Mouse (Mus musculus) kidney, adult 9 months (tissue): ENCODE results near the gene Pten.
A peak's percentile ranks its signal among the peaks of the same experiment; 100 is the strongest.
"Not testable (repeated sequence)": the region's sequence is repeated elsewhere in the genome, so short reads cannot be mapped to it uniquely, and the experiment has no call there.

ENCODE experiments used
- DNase-seq: peaks from one replicate; pipeline ENCODE4 v3.0.0; 2022

Gene Pten

DNA sequence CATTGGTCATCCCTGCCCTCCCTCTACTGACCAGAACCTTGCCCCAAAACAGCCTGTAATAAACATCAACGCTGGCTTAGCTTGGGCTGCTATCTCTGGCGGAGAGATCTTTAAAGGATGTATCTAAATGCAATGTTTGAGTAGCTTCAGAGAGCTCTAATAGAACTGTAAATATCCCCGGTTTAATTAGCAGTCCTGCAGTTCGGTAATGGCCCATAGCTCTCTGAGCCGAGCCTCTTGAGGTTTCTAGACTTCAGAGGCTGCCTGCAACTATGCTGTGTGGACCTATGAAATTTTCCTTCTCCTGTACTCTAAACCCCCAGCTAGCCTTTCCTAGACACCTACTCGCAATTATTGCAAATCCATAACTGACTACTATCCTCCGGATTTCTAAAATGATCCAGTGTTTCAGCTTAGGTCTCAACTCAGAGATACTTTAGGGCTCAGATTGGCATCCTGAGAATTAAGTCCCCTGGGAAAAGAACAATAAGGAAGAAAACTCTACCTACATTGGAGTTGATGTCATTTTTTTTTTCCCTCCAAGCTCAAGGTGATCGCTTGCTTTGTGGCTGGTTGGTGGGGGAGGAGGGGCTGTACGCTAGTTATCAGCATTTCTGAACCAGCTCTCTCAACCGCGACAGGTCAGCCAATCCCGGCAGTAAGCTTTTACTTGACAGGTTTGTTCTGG is 2.0 kb upstream of the Pten start:
- DNase-seq, result peak; percentile 21

DNA sequence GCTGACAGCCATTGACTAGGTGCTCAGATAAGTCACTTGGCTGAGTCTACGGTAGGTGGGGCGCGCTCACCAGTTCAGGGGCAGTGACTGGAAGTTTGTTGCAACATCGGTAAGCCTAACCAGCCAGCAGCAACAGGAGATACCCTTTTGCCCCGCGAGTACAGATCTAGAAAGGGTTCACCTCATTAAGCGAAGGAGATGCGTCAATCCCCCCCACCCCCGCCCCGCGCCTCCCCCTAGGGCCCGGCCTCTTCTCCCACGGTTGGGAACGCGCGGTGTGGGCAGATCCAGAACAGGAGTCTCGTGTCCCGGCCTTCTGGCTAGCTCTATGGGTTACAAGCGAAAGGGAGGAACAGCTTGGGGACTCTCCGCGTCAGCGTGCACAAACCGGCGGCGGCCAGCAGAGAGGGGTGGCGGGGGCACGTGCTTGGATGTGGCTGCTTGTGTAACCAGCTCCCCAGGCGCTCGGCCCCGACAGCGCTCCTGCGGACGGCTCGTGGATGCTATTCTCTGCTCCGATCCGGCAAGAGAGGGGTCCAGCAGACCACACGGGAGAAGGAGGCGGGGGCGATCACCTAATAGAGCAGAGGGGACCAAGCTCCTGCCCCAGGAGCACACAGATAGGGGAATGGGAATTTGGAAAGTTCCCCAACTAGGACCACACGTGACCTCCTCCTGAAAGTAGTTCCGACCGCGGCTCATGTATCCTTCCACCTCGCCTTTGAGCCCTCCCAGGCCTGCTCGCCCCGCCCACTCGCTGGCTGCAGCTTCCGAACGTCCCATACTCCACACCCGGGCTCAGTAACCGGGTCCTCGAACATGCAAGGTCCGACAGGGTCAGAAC is 1.3 kb upstream of the Pten start:
- DNase-seq, result peak; percentile 98

DNA sequence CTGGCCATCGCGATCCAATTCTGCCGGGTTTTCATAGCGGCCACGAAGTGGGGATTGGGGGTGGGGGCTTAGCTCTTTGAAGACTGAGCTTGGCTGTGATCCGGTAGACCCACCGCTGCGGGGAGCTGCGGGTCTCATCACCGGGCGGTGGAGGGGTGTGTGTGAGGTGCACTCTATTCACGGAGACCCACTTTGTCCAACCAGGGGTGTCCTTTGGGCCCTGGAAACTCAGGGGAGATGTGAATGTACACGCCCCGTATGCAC is 729 bp upstream of the Pten start:
- DNase-seq, result no peak

DNA sequence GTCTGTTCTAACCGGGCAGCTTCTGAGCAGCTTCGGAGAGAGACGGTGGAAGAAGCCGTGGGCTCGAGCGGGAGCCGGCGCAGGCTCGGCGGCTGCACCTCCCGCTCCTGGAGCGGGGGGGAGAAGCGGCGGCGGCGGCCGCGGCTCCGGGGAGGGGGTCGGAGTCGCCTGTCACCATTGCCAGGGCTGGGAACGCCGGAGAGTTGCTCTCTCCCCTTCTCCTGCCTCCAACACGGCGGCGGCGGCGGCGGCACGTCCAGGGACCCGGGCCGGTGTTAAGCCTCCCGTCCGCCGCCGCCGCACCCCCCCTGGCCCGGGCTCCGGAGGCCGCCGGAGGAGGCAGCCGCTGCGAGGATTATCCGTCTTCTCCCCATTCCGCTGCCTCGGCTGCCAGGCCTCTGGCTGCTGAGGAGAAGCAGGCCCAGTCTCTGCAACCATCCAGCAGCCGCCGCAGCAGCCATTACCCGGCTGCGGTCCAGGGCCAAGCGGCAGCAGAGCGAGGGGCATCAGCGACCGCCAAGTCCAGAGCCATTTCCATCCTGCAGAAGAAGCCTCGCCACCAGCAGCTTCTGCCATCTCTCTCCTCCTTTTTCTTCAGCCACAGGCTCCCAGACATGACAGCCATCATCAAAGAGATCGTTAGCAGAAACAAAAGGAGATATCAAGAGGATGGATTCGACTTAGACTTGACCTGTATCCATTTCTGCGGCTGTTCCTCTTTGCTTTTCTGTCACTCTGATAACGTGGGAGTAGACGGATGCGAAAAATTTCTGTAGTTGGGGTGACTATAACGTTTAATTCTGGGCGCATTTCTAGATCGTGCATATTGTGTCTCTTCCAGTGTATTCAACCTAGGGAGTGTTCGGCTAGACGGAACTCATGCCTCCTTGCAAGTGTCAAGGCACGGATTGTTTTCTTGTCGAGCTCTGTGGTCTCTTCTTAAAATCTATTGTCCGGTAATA is 815 bp downstream of the Pten start:
- peak; percentile 48 for DNase-seq

DNA sequence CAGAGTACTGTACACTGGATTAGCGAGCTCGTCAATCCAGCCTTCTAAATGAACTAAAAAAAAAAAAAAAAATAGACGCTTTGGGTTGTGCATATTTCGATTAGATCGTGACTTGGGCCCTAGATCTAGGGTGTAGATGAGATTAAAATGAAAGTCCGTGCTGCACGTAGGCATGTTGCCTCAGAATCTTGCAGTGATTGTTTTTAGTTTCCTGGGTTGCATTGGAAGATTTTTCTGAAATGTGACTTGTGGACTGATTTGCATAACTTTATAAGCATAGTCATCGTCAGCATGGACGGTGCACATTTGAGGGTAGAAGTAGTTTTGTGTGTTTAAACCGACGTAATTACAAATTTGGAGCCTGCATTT is 1.5 kb downstream of the Pten start:
- no peak for DNase-seq

DNA sequence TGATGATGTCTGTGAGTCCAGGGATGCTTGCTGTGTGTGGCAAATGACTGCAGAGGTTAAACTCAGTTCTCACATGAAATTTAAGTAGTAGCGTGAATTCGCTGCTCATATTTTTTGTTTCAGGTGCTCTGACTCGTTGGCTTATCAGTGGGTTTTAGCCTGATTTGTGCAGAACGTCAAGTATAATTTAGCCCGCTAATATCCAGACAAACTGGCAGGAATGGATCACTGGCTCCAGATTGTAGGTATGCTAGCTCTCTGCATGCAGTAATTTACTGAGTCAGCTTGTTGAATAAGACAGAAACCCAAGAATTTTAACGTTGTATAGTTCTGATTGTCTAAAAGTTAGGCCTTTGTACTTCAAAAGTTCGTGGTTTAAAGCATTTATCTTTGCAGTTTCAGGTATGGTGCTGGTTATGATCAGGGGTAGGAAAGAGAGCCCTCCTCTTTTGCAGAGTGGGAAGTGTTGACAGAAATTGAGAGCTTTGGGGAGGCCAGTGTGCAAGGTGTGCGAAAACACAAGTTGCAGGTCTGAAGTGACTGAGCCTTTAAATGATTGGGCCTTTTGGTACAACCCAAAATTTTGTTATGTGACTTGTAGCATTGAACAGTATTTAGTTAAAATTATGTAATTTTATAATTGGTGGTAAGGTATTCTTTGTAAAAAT is 2.2 kb downstream of the Pten start:
- peak; percentile 20 for DNase-seq

DNA sequence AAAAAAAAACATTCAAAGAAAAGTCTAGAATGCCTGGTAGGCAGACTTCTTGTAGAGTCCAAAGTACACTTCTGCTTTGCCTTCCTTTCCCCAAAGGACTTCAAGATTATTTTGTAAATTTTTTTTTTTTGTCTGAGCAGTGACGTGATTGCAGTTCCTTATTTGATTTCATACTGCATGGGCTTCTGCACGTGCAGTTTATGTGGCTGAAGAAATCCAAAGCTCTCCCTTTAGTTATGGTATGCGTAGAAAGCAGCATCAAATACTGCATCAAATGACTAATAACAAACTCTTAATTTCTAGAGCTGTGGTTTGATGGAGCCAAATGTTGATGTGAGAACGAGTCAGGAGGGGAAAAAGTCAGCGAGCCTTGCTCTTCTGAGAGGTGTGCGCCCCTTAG is 3.2 kb downstream of the Pten start:
- peak; percentile 33 for DNase-seq

DNA sequence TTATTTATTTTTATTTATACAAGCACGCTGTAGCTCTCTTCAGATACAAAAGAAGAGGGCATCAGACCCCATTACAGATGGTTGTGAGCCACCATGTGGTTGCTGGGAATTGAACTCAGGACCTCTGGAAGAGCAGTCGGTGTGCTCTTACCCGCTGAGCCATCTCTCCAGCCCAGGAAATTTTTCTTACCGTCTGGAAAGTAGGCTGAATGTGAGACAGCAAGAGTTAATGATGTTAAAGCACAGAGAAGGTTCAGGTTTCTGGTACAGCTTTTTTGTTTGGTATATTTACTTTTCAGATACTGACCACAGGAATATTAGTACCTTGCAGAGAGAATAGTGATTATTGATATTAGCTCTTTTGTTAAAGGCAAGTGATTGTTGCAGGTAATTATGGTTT is 3.9 kb downstream of the Pten start:
- DNase-seq, result no peak

DNA sequence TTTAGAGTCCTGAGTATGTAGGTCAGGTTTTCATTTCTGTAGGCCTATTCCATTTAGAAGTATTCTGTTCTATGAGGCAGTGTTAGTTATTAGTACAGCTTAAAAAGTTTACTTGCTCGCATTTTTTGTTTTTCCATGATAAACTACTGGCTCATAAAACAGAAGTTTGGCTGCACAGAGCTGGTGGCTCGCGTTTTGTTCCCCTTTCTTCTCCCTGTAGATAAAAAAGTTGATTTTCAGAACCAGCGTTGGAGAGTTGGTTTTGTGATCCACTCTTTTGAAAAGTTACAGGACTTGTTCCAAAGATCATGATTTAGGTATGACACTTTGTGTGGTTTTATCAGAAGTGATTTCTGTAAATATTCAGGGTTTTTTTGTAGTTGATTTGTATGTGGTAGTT is 5.2 kb downstream of the Pten start:
- DNase-seq, result no peak

DNA sequence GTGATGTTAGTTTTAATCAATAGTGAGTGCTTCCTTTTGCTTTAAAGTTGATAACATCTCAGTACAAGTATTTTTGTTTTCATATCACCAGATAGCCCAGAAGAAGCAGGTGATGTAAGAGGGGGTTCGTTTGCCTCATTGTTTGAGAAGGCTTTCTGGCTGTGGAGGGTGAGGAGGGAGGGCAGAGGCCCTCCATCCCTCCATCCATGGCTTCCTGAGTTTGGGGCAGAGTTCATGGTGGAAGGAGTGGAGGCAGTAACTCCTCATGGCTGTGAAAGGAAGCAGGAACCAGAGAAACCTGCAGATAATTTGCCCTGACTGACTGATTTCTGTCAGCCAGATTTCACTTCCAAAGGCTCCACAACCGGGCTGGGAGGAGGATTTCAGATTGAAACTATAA is 21.1 kb downstream of the Pten start:
- DNase-seq, result no peak

DNA sequence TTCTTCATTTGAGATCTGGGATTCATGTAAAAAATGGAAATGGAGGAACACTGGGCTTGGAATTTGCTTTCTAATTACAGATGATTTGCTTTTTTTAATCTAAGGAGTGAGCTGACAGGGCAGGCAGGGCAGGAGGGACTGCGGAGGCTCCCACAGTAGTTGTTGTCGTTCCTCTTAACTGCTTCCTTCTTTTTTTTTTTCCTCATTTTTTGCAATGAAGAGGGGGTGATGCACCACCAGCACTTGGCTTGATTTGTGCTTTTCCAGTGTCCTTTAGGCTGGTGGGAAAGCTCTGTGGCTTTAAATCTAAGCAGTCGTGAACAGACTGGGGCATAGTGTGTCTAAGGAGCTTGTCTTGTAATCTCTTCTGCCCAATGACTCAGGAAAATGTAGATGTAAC is 21.8 kb downstream of the Pten start:
- no peak for DNase-seq

DNA sequence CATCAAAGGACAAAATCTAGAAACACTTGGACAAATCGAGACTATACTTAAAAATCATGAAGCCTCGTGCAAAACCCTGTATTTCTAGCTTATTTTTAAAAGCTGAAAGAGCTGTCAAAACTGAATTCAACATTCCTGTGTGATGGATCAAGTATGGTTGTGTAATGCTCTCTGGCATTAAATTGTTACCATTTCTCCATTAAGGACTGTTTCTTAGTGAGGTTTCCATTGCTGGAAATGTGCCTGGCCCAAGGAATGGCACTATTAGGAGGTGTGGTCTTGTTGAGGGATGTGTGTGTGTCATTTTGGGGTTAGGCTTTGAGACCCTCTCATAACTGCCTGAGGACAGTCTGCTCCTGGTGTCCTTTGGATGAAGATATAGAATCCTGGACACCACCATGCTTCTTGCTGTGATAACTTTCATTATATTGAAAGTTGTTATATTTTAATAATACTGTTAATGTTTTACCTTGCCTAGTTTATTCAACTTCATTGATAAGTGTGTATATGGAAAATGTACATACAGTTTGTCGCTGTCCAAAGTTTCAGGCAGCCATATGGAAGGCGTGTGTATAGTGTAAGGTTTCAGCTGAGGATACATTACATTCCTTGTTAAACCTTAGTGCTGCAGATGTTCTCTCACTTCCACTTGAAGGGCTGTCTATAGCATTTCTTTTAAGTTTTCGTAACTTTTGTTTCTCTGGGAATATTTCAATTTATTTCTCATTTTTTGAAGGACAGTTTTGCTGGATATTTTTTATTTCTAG is 24.2 kb downstream of the Pten start:
- no peak for DNase-seq

DNA sequence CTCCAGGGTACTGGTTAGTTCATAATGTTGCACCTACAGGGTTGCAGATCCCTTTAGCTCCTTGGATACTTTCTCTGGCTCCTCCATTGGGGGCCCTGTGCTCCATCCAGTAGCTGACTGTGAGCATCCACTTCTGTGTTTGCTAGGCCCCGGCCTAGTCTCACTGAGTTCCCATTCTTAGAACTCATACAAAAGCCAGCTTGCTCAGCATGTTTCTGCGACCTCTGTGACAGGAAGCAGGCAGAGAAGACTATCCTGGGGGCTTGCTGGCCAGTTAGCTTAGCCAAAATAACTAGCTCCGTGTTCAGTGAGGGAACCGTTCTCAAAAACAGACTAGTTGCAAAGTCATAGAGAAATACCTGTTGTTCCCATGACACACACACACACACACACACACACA is 30.1 kb downstream of the Pten start:
- DNase-seq, result not testable (repeated sequence)

DNA sequence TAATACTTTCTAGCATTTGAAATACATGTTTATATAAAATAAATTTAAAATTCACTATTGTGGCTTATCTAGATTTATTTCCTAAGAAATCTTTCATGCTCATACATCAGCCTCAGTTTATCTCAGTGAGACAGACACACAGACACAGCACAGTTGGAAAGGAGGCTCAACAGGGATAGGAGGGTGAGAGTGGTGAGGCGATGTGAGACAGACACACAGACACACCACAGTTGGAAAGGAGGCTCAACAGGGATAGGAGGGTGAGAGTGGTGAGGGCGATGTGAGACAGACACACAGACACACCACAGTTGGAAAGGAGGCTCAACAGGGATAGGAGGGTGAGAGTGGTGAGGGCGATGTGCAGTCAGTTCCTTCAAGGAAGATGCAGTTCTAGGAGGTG is 30.7 kb downstream of the Pten start:
- DNase-seq, result not testable (repeated sequence)

DNA sequence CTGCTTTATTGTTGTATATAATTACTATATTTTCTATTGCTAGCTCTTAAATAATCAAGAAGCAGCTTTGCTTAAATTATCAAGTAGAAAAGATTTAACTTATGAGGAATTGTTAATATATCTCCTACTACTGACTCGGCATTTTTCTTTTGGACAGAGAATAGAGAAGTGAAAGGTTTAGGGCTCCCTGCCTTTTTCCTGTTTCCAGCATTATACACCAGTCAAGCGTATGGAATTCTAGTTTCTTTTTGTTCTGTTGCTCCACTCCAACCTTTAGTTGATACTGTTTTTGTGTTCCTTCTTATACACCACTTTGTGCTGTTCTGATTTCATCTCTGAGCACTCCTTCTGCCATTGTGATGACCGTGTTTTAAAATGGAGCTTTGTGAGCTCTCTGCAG is 32.2 kb downstream of the Pten start:
- DNase-seq, result no peak

DNA sequence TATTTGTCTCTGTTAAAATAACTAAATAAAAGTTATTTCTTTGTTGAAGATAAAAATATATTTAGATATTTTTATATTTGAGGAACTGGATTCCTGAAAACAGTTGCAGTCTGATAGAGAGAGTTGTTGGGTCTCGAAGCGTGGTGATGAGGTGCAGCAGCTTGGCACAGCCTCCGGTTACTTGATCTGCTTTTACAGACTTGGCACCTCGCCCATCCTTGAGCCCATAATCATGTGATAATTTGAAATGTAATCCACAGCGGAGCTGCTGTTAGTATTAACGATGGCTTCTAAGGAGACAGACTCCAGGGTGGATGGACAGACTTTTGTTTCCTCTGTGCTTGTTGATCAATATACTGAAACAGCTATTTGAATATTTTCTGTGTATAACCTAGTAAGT is 35.3 kb downstream of the Pten start:
- DNase-seq, result peak; percentile 86

DNA sequence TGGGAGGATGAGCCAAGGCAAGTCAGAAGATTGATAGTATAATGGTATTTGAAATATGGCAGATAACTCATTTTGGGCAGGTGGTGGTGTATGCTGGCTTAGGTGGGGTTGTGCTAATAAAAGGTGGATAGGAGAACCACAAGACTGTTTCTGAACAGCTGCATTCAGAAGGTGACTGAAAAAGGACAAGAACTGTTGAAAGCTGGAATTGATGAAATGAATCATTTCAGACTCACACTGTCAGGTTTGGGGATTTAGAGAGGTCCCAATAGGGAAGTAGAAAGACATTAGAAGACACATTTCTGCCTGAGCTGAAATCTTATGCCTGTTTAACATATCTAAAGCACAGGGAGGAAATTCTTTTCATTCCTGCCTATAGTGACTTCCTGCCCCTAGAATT is 36.6 kb downstream of the Pten start:
- DNase-seq, result no peak

DNA sequence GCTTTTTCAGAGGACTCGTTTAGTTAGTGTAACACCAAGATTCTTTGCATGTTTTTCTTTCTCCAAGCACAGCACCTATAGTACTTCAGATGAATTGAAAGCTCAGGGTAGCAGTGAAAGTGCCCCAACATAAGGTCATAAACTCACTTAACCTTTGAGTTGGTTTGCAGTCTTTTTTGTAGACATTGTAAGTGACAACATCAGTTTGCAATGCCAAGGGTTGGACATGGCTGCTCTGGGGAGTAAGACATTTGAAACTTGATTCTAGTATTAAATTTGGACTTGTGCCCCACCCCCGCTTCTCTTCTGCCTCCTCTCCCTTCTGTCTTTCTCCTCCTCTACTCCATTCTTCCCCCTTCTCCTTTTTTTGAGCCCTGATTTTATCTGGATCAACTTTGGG is 43.3 kb downstream of the Pten start:
- DNase-seq, result no peak

DNA sequence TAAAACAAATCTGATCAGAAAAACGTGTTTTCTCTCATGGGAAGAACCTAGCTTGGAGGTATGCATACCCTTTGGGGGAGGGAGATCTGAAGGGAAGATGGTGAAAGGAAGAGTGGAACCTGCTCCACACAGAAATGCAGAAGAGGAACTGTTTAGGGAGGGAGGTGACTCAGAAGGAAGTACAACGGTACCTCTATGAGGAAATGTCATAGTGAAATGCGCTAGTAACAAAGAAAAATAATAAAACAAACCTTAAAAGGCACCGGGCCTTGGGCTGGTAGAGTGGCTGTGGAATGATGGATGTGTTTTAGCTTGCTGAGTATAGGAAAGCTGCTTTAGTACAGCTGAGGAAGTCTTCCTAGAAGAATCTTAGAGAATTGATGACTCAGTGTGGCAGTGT is 47.4 kb downstream of the Pten start:
- no peak for DNase-seq

DNA sequence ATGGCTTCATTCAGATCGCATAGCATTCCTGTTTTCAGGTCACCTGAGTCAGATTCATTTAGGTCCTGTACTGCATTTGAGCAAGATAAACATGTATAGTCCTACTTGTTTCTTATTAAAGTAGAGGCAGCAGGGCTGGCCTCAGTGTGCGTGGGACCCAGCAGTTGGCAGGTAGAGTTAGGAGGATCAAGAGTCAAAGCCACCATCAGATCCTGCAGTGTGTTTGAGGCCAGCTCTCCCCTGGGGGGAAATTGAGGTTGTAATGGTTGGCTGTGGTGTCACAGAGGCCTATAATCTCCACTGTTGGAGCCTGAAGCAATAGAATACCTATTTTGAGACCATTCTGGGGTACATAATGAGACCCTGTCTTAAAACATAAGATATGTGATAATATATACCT is 50.3 kb downstream of the Pten start:
- no peak for DNase-seq

DNA sequence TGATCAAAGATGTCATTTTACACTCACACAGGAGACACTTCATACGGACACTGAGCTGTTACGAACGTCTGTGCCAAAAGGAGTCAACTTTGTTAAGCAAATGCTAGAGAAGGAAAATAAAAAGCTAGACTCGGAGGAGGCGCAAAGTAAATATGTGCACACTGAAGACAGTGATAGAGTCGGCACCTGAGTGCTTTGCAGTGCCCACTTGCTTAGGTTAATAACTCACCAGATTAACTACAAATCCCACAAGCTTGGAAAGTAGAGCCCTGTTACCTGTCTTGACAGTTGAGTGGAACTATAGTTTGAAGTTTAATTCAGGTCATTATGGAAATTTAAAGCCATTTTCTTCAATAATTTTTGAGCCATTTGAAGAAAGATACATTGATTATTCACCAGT is 51.4 kb downstream of the Pten start:
- DNase-seq, result peak; percentile 59

DNA sequence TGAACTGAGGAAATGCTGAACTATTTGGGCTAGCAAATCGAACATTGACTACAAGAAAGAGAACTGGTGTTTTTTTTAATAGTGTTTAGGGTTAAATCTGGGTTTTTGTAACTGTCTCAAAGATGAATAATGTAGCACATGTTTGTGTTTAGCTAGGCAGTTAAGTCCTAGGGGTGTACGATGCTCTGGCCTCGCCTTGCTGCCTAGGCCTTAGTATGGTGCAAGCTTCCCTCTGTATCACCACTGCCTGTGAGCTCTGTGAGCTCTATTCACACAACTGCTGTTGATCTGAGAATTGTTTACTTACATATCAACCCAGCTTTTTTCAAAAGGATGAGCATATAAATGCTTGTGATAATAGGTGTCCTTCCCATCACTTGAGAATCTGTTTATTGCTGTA is 51.8 kb downstream of the Pten start:
- no peak for DNase-seq

DNA sequence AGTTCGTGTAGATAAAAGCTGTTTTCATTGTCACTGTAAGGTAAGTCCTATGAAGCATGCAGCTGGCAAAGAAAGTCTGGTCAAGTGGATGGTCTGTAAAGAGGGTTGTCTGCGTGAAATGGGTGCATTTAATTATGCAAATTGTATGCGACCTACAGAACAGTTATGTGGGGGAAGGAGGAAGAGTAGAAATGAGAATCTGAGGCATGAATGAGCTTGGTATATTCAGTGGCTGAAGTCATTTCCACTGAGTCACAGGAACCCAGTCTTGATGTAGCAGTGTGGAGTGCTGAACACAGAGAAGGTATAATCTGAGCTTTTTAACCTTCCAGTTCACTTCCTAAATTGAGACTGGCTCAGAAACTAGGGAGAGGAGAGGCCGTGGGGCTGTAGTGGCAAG is 61.5 kb downstream of the Pten start:
- DNase-seq, result no peak
